Mouse (Mus musculus): ENCODE measurements around the gene Pros1. TPM values are rescaled to one million over a fixed set of nuclear protein-coding genes. Genes with fewer than 3 reads are reported as not detected.

Pros1 gene
- polyA plus RNA-seq, 1 experiment, result 6.3 TPM

- TF ChIP-seq POLR2A (IDR thresholded peaks at IDR 0.05; ENCODE audit: borderline replicate concordance, extremely low read depth, insufficient read depth, insufficient read length, poor library complexity, severe bottlenecking), result no peak
- TF ChIP-seq CTCF (IDR thresholded peaks at IDR 0.05; ENCODE audit: borderline replicate concordance, extremely low read depth, insufficient read depth, insufficient read length), result no peak
- peak; percentile 70 for DNase-seq (ENCODE audit: low read depth)
Measured at GRCm38 (mm10) chr16:62942418-62943410, 88.6 kb downstream of the Pros1 start.

GRCm38 (mm10) chr16:62958485-62958884 is 104.4 kb downstream of the Pros1 start:
- TF ChIP-seq CTCF (IDR thresholded peaks at IDR 0.05; ENCODE audit: borderline replicate concordance, extremely low read depth, insufficient read depth, insufficient read length), result no peak
- TF ChIP-seq POLR2A (IDR thresholded peaks at IDR 0.05; ENCODE audit: borderline replicate concordance, extremely low read depth, insufficient read depth, insufficient read length, poor library complexity, severe bottlenecking), result no peak
- DNase-seq (ENCODE audit: low read depth), result peak; percentile 75

- TF ChIP-seq POLR2A (IDR thresholded peaks at IDR 0.05; ENCODE audit: borderline replicate concordance, extremely low read depth, insufficient read depth, insufficient read length, poor library complexity, severe bottlenecking) (no peak), CTCF (IDR thresholded peaks at IDR 0.05; ENCODE audit: borderline replicate concordance, extremely low read depth, insufficient read depth, insufficient read length) (no peak)
- peak; percentile 7 for DNase-seq (ENCODE audit: low read depth)
Measured at GRCm38 (mm10) chr16:62964361-62964763, 110.3 kb downstream of the Pros1 start.

- DNase-seq (ENCODE audit: low read depth), result peak; percentile 80
- TF ChIP-seq POLR2A (IDR thresholded peaks at IDR 0.05; ENCODE audit: borderline replicate concordance, extremely low read depth, insufficient read depth, insufficient read length, poor library complexity, severe bottlenecking) (no peak), CTCF (IDR thresholded peaks at IDR 0.05; ENCODE audit: borderline replicate concordance, extremely low read depth, insufficient read depth, insufficient read length) (no peak)
Measured at GRCm38 (mm10) chr16:62971673-62972332, 117.7 kb downstream of the Pros1 start.

GRCm38 (mm10) chr16:62974926-62975325 is 120.8 kb downstream of the Pros1 start:
- no peak for TF ChIP-seq POLR2A (IDR thresholded peaks at IDR 0.05; ENCODE audit: borderline replicate concordance, extremely low read depth, insufficient read depth, insufficient read length, poor library complexity, severe bottlenecking)
- TF ChIP-seq CTCF (IDR thresholded peaks at IDR 0.05; ENCODE audit: borderline replicate concordance, extremely low read depth, insufficient read depth, insufficient read length), result peak; percentile 65; the same call in 1 of the 2 replicates
- peak; percentile 83 for DNase-seq (ENCODE audit: low read depth)

Other genes starting within 250 kb of the Pros1 start
- 9.3 and 9.7 TPM in 2 replicates for gene Nsun3, start 67.5 kb upstream of the Pros1 start, polyA plus RNA-seq (2012; rRNA removed)
- gene Stx19, start 39.6 kb upstream of the Pros1 start, polyA plus RNA-seq (2012; rRNA removed), result 0.03 TPM in 2 replicates
- gene Arl13b, start 7.3 kb upstream of the Pros1 start, polyA plus RNA-seq (2012; rRNA removed), result 12.3 and 12.4 TPM in 2 replicates

All from brain, embryonic 14.5 days (tissue).